In the genomic region with DNA sequence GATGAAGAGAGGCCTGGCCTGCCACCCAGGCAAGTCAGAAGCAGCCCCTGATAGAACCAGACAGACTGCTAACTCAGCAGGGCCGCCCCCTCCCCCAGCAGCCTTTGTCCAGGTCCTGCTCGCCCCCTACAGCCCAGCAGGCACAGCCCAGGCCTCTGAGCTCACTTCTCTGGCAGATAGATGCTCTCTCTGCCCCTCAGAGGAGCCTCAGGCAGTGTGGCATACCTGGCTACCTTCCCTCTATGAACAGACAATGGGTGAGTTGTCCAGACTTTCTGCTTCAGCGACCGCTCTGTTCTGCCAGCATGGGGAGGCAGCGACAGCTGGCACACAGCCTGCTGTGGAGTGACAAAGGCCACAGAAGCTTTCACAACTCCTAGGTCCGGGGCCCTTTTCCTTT, we compare ENCODE assay signal across 10 mouse cellular contexts. TPM values are rescaled to one million over a fixed set of nuclear protein-coding genes. Genes with fewer than 3 reads are reported as not detected.
DNase-seq lines count a peak whose midpoint lies in the region; ATAC-seq and TF ChIP-seq lines count a peak whose summit lies in the region.
"Had no signal": no experiment of that assay in that cellular context is flagged by ENCODE, and none has a peak within 500 bp of the region (broad histone marks: within the 10 kb centered on the region; RNA-seq: fewer than 3 reads in every experiment).

No protein-coding gene starts in this region.

- peak; percentile 37 for TF ChIP-seq CTCF in midbrain, postnatal 0 days (IDR thresholded peaks at IDR 0.05)

- peak; percentile 24; the same call in 1 of the 2 replicates for ATAC-seq in forebrain, embryonic 16.5 days
- ATAC-seq in midbrain, postnatal 0 days (ENCODE audit: low FRiP score) = 0 out of 2 replicates have a peak, but pooled peaks have one; percentile 29
- ATAC-seq: activated CD4-positive, CD25-positive, alpha-beta regulatory T cell, adult 4 months had no signal

- no peaks in the 10 kb centered on the region for H3K4me1 ChIP-seq in brown adipose tissue, adult 24 weeks (ENCODE audit: control insufficient read depth, insufficient read depth, insufficient read length, low read length)
- peaks cover 37% of the 10 kb centered on the region for H3K4me1 ChIP-seq in forebrain, embryonic 16.5 days (replicated peaks; ENCODE audit: control insufficient read depth, insufficient read depth, low read length)
- peaks cover 14% of the 10 kb centered on the region for H3K4me1 ChIP-seq in midbrain, postnatal 0 days (ENCODE audit: insufficient read depth, low read length)

- peak; percentile 47 to 60 for DNase-seq in kidney, postnatal 25 days
- no peak for DNase-seq in kidney, postnatal 10 days
- DNase-seq in midbrain, postnatal 0 days (ENCODE audit: low spot score) = peak; percentile 73
- DNase-seq in ovary, postnatal 14 days (ENCODE audit: low spot score) = no peak
- no peak for DNase-seq in thymus, postnatal 10 days (ENCODE audit: low spot score in 2 of 2)
- no peak for DNase-seq in ovary, postnatal 10 days (ENCODE audit: low spot score)

- H3K27ac ChIP-seq in brown adipose tissue, adult 24 weeks (replicated peaks; ENCODE audit: low read depth, low read length) = peak overlapping the region; percentile 30; the same call in 1 of the 2 replicates
- peak overlapping the region; percentile 41; the same call in 1 of the 2 replicates for H3K27ac ChIP-seq in forebrain, embryonic 16.5 days (ENCODE audit: low read length)
- no peak overlapping the region for H3K27ac ChIP-seq in midbrain, postnatal 0 days (ENCODE audit: low read depth, low read length)
- H3K27ac ChIP-seq: lung, embryonic 15.5 days had no signal

- no peaks in the 10 kb centered on the region for H3K27me3 ChIP-seq in forebrain, embryonic 16.5 days (replicated peaks; ENCODE audit: control insufficient read depth, insufficient read depth, low read length)
- no peaks in the 10 kb centered on the region for H3K27me3 ChIP-seq in midbrain, postnatal 0 days (ENCODE audit: insufficient read depth, low read length)
- H3K27me3 ChIP-seq: lung, embryonic 15.5 days had no signal

- H3K9ac ChIP-seq in forebrain, embryonic 16.5 days (replicated peaks; ENCODE audit: low read depth, low read length) = no peak overlapping the region; the same call in 1 of the 2 replicates
- H3K9ac ChIP-seq in midbrain, postnatal 0 days (replicated peaks; ENCODE audit: low read length, poor library complexity, severe bottlenecking) = no peak overlapping the region
- H3K9ac ChIP-seq: lung, embryonic 15.5 days had no signal

- 8% methylated on average over 6 of the region's 6 CpGs for WGBS in forebrain, embryonic 16.5 days
- WGBS in midbrain, postnatal 0 days = 15% methylated on average over 6 of the region's 6 CpGs

- H3K4me2 ChIP-seq in forebrain, embryonic 16.5 days (ENCODE audit: low read length) = no peak overlapping the region
- no peak overlapping the region for H3K4me2 ChIP-seq in midbrain, postnatal 0 days (ENCODE audit: low read depth, low read length, poor library complexity, severe bottlenecking)
- H3K4me2 ChIP-seq: lung, embryonic 15.5 days had no signal

- no peaks in the 10 kb centered on the region for H3K36me3 ChIP-seq in forebrain, embryonic 16.5 days (ENCODE audit: control insufficient read depth, insufficient read depth)
- no peaks in the 10 kb centered on the region for H3K36me3 ChIP-seq in midbrain, postnatal 0 days (ENCODE audit: insufficient read depth, low read length)
- H3K36me3 ChIP-seq: lung, embryonic 15.5 days had no signal

- H3K4me3 ChIP-seq in brown adipose tissue, adult 24 weeks (ENCODE audit: insufficient read depth, low read depth, low read length) = peak overlapping the region; percentile 10
- H3K4me3 ChIP-seq in forebrain, embryonic 16.5 days (replicated peaks; ENCODE audit: low read length) = no peak overlapping the region
- H3K4me3 ChIP-seq in midbrain, postnatal 0 days (ENCODE audit: low read depth, low read length) = no peak overlapping the region
- H3K4me3 ChIP-seq: lung, embryonic 15.5 days had no signal

- no peaks in the 10 kb centered on the region for H3K9me3 ChIP-seq in forebrain, embryonic 16.5 days (ENCODE audit: control insufficient read depth, low read length)
- H3K9me3 ChIP-seq in midbrain, postnatal 0 days (ENCODE audit: low read length) = no peaks in the 10 kb centered on the region
- H3K9me3 ChIP-seq: lung, embryonic 15.5 days had no signal

RNA-seq across cellular contexts. Expression of a gene that starts 3.6 kb away (rescaled TPM):
- 3.6 and 4.2 TPM in 2 replicates for polyA plus RNA-seq in brown adipose tissue, adult 24 weeks (2012; ENCODE audit: insufficient read depth, insufficient read length, missing spikeins)
- 7.9 and 8.5 TPM in 2 replicates for polyA plus RNA-seq in forebrain, embryonic 16.5 days (2015; fragmentation: Nextera tagmentation; extraction: Ambion mirVana)
- total RNA-seq in midbrain, postnatal 0 days (2014; rRNA removed) = 6.7 and 7.0 TPM in 2 replicates
- polyA plus RNA-seq in midbrain, postnatal 0 days (2015; fragmentation: Nextera tagmentation; extraction: Ambion mirVana) = 8.1 and 10.4 TPM in 2 replicates

RNA-seq across cellular contexts. Expression of a gene that starts 19.7 kb away (rescaled TPM):
- 39.6 and 45.2 TPM in 2 replicates for polyA plus RNA-seq in brown adipose tissue, adult 24 weeks (2012; ENCODE audit: insufficient read depth, insufficient read length, missing spikeins)
- polyA plus RNA-seq in forebrain, embryonic 16.5 days (2015; fragmentation: Nextera tagmentation; extraction: Ambion mirVana) = 7.0 and 9.9 TPM in 2 replicates
- total RNA-seq in midbrain, postnatal 0 days (2014; rRNA removed) = 1.4 and 5.0 TPM in 2 replicates
- polyA plus RNA-seq in midbrain, postnatal 0 days (2015; fragmentation: Nextera tagmentation; extraction: Ambion mirVana) = 3.1 TPM in 2 replicates

RNA-seq across cellular contexts. Expression of a gene that starts 41.3 kb away (rescaled TPM):
- polyA plus RNA-seq in brown adipose tissue, adult 24 weeks (2012; ENCODE audit: insufficient read depth, insufficient read length, missing spikeins) = 10.3 and 10.9 TPM in 2 replicates
- polyA plus RNA-seq in forebrain, embryonic 16.5 days (2015; fragmentation: Nextera tagmentation; extraction: Ambion mirVana) = 202 and 234 TPM in 2 replicates
- total RNA-seq in midbrain, postnatal 0 days (2014; rRNA removed) = 62.8 and 64.5 TPM in 2 replicates
- polyA plus RNA-seq in midbrain, postnatal 0 days (2015; fragmentation: Nextera tagmentation; extraction: Ambion mirVana) = 95.0 and 96.4 TPM in 2 replicates

RNA-seq across cellular contexts. Expression of a gene that starts 46.6 kb away (rescaled TPM):
- polyA plus RNA-seq in brown adipose tissue, adult 24 weeks (2012; ENCODE audit: insufficient read depth, insufficient read length, missing spikeins) = not detected in 2 replicates
- 0.81 and 1.4 TPM in 2 replicates for polyA plus RNA-seq in forebrain, embryonic 16.5 days (2015; fragmentation: Nextera tagmentation; extraction: Ambion mirVana)
- total RNA-seq in midbrain, postnatal 0 days (2014; rRNA removed) = 0.19 and 1.4 TPM in 2 replicates
- 0.02 and 0.14 TPM in 2 replicates for polyA plus RNA-seq in midbrain, postnatal 0 days (2015; fragmentation: Nextera tagmentation; extraction: Ambion mirVana)

Comparison
In these comparisons a context has a peak if more than half of its experiments do, and no peak if none do; other contexts are left out.
1. DNase-seq: peak in kidney, postnatal 25 days (2 of 2) and midbrain, postnatal 0 days (single experiment); none in kidney, postnatal 10 days (single experiment), ovary, postnatal 14 days (single experiment), thymus, postnatal 10 days (0 of 2) and ovary, postnatal 10 days (single experiment).